Mouse (Mus musculus): ENCODE data around the gene Hdac7. TPM values are rescaled to one million over a fixed set of nuclear protein-coding genes. Genes with fewer than 3 reads are reported as not detected.

Gene Hdac7
- polyA plus RNA-seq, 1 experiment from 2014 or later: 5.8 TPM

GRCm38 (mm10) chr15:97779576-97779975, 64.7 kb downstream of the Hdac7 start:
- no peak overlapping the region for H3K4me2 ChIP-seq (ENCODE audit: low read depth, low read length)
- H3K4me1 ChIP-seq (ENCODE audit: control insufficient read depth, low read depth, low read length): peaks cover 12% of the 10 kb centered on the region
- no peaks in the 10 kb centered on the region for H3K9me3 ChIP-seq (replicated peaks; ENCODE audit: control insufficient read depth, low read length)
- no peak overlapping the region for H3K4me3 ChIP-seq (ENCODE audit: low read depth, low read length)
- no peaks in the 10 kb centered on the region for H3K36me3 ChIP-seq (ENCODE audit: control insufficient read depth, insufficient read depth)
- 57% methylated on average over 1 of the region's 1 CpGs for WGBS (ENCODE audit: insufficient replicate concordance)
- no peak overlapping the region for H3K27ac ChIP-seq (ENCODE audit: low read length)
- no peak overlapping the region for H3K9ac ChIP-seq (ENCODE audit: low read depth, low read length)
- peaks cover 11% of the 10 kb centered on the region for H3K27me3 ChIP-seq (ENCODE audit: control insufficient read depth, insufficient read depth, low read depth, low read length)
- no peak for ATAC-seq (ENCODE audit: low read depth)

GRCm38 (mm10) chr15:97778311-97779098, 65.8 kb downstream of the Hdac7 start, which contains the start of gene Slc48a1:
Gene Slc48a1, plus strand, starts transcription at chr15:97778520.
- no peak within 1 kb of the TSS for H3K9ac ChIP-seq (ENCODE audit: low read depth, low read length)
- no peak for ATAC-seq (ENCODE audit: low read depth)
- peaks cover 12% of the 10 kb centered on the region for H3K4me1 ChIP-seq (ENCODE audit: control insufficient read depth, low read depth, low read length)
- H3K4me2 ChIP-seq (ENCODE audit: low read depth, low read length): no peak within 1 kb of the TSS
- peaks cover 11% of the 10 kb centered on the region for H3K27me3 ChIP-seq (ENCODE audit: control insufficient read depth, insufficient read depth, low read depth, low read length)
- H3K4me3 ChIP-seq (ENCODE audit: low read depth, low read length): no peak within 1 kb of the TSS
- no peaks in the 10 kb centered on the region for H3K9me3 ChIP-seq (replicated peaks; ENCODE audit: control insufficient read depth, low read length)
- H3K27ac ChIP-seq (ENCODE audit: low read length): no peak within 1 kb of the TSS
- H3K36me3 ChIP-seq (ENCODE audit: control insufficient read depth, insufficient read depth): no peaks in the 10 kb centered on the region
- 60% methylated on average over 8 of the region's 8 CpGs for WGBS (ENCODE audit: insufficient replicate concordance)

DNA sequence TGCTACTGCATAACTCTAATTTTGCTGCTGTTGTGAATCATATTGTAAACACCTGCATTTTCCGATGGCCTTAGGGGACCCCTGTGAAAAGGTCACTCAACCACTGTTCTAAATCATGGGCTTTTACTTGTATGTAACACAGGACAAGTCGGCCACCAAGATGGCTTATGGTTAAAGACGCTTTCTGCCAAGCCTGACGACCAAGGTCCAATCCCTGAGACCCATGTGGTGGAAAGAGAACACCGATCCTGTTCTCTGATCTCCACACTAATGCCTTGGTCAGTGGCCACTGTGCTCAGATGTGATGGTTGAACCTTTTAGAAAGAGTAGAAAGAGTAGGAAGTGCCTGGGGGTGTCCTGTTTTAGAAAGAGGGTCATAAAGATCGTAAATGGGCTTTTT, 67.4 kb downstream of the Hdac7 start:
- no peak for ATAC-seq (ENCODE audit: low read depth)
- peaks cover 5% of the 10 kb centered on the region; the same call in 1 of the 2 replicates for H3K4me1 ChIP-seq (ENCODE audit: control insufficient read depth, low read depth, low read length)
- 68% methylated on average over 6 of the region's 6 CpGs for WGBS (ENCODE audit: insufficient replicate concordance)
- H3K36me3 ChIP-seq (ENCODE audit: control insufficient read depth, insufficient read depth): no peaks in the 10 kb centered on the region
- H3K9ac ChIP-seq (ENCODE audit: low read depth, low read length): no peak overlapping the region
- H3K9me3 ChIP-seq (replicated peaks; ENCODE audit: control insufficient read depth, low read length): no peaks in the 10 kb centered on the region
- H3K27ac ChIP-seq (ENCODE audit: low read length): no peak overlapping the region
- H3K4me2 ChIP-seq (ENCODE audit: low read depth, low read length): no peak overlapping the region
- H3K27me3 ChIP-seq (ENCODE audit: control insufficient read depth, insufficient read depth, low read depth, low read length): peaks cover 3% of the 10 kb centered on the region
- no peak overlapping the region for H3K4me3 ChIP-seq (ENCODE audit: low read depth, low read length)

- no peak for ATAC-seq (ENCODE audit: low read depth)
Measured at GRCm38 (mm10) chr15:97776514-97776913, 67.8 kb downstream of the Hdac7 start.

DNA sequence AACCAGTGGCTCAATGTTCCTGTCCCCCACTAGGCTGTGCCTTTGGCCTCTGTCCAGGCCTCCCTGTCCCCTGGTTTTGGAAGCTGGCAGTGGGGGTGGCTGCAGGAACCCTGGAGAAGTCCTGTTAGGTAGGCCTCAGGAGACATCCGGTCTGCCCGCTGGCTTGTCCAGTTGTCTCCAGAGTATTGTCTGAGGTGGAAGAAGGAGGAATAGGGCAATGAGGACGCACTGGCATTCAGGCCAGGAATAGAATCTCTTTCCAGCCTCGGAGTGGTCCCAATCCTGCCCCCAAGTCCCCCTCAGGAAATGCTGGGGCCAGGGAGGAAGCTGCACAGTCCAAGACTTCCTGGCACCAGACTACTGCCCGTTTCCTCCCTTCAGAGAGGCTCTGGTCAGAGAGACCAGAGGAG, 70.3 kb downstream of the Hdac7 start:
- Histone ChIP-seq H3K36me3 (ENCODE audit: control insufficient read depth, insufficient read depth) (no peaks in the 10 kb centered on the region), H3K4me3 (ENCODE audit: low read depth, low read length) (no peak overlapping the region), H3K4me1 (ENCODE audit: control insufficient read depth, low read depth, low read length) (0 out of 2 replicates have a peak, but pooled peaks cover 2% of the 10 kb centered on the region), H3K4me2 (ENCODE audit: low read depth, low read length) (no peak overlapping the region), H3K27me3 (ENCODE audit: control insufficient read depth, insufficient read depth, low read depth, low read length) (peaks cover 10% of the 10 kb centered on the region), H3K9ac (ENCODE audit: low read depth, low read length) (no peak overlapping the region), H3K27ac (ENCODE audit: low read length) (peak overlapping the region; percentile 38; the same call in 1 of the 2 replicates), H3K9me3 (replicated peaks; ENCODE audit: control insufficient read depth, low read length) (no peaks in the 10 kb centered on the region)
- ATAC-seq (ENCODE audit: low read depth): no peak
- 30% methylated on average over 5 of the region's 5 CpGs for WGBS (ENCODE audit: insufficient replicate concordance)

More at GRCm38 (mm10) chr15:97776514-97776913, 67.8 kb downstream of the Hdac7 start:
- H3K4me2 ChIP-seq (ENCODE audit: low read depth, low read length): no peak overlapping the region
- H3K36me3 ChIP-seq (ENCODE audit: control insufficient read depth, insufficient read depth): no peaks in the 10 kb centered on the region
- no peak overlapping the region for H3K27ac ChIP-seq (ENCODE audit: low read length)
- H3K4me1 ChIP-seq (ENCODE audit: control insufficient read depth, low read depth, low read length): peaks cover 5% of the 10 kb centered on the region; the same call in 1 of the 2 replicates
- no peak overlapping the region for H3K9ac ChIP-seq (ENCODE audit: low read depth, low read length)
- H3K27me3 ChIP-seq (ENCODE audit: control insufficient read depth, insufficient read depth, low read depth, low read length): no peaks in the 10 kb centered on the region; the same call in 1 of the 2 replicates
- no peak overlapping the region for H3K4me3 ChIP-seq (ENCODE audit: low read depth, low read length)
- 6% methylated on average over 8 of the region's 8 CpGs for WGBS (ENCODE audit: insufficient replicate concordance)
- no peaks in the 10 kb centered on the region for H3K9me3 ChIP-seq (replicated peaks; ENCODE audit: control insufficient read depth, low read length)

DNA sequence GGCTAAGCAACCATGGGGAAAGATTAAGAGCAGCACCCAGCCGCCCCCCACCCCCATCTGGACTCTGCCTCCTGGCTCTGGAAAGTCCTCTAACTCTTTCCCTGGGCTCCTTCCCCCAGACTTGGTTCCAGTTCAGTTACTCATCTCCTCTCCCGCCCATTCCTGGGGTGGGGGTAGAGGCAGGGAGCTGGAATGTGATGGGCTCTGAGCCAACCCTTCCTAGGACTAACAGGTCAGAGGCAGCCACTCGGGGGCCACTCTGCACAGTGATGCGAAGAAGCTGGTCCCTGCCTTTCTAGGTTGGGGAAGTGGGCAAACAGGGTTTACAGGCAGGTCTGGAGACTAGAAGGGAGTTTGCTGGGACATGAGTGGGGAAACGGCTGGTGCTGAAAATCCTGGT, 71.2 kb downstream of the Hdac7 start:
- 35% methylated on average over 5 of the region's 5 CpGs for WGBS (ENCODE audit: insufficient replicate concordance)
- Histone ChIP-seq H3K27ac (ENCODE audit: low read length) (no peak overlapping the region), H3K9me3 (replicated peaks; ENCODE audit: control insufficient read depth, low read length) (no peaks in the 10 kb centered on the region), H3K4me2 (ENCODE audit: low read depth, low read length) (no peak overlapping the region), H3K4me3 (ENCODE audit: low read depth, low read length) (no peak overlapping the region), H3K27me3 (ENCODE audit: control insufficient read depth, insufficient read depth, low read depth, low read length) (peaks cover 17% of the 10 kb centered on the region), H3K36me3 (ENCODE audit: control insufficient read depth, insufficient read depth) (no peaks in the 10 kb centered on the region), H3K4me1 (ENCODE audit: control insufficient read depth, low read depth, low read length) (peaks cover 2% of the 10 kb centered on the region; the same call in 1 of the 2 replicates), H3K9ac (ENCODE audit: low read depth, low read length) (no peak overlapping the region)
- ATAC-seq (ENCODE audit: low read depth): peak; percentile 64

DNA sequence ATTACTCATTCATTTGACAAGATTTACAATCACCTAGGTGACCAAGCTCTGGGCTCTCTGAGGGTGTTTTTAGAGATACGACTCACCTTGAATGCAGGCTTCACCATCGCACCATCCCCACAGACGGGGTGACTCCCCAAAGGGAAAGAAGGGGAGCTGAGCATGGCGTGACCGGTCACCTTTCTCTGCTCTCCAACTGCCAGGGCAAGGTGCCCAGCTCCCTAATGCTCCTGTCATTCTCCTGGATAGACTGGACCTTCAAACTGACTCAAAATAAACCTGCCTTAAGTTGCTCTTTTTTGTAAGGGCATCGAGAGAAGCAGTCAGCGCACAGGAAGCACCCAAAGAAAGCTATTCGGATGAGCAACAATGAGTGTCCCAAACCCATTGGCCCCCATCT, 74.0 kb downstream of the Hdac7 start:
- Histone ChIP-seq H3K4me1 (ENCODE audit: control insufficient read depth, low read depth, low read length) (peaks cover 10% of the 10 kb centered on the region), H3K36me3 (ENCODE audit: control insufficient read depth, insufficient read depth) (no peaks in the 10 kb centered on the region), H3K27ac (ENCODE audit: low read length) (no peak overlapping the region), H3K4me3 (ENCODE audit: low read depth, low read length) (no peak overlapping the region), H3K27me3 (ENCODE audit: control insufficient read depth, insufficient read depth, low read depth, low read length) (peaks cover 42% of the 10 kb centered on the region), H3K9me3 (replicated peaks; ENCODE audit: control insufficient read depth, low read length) (no peaks in the 10 kb centered on the region), H3K9ac (ENCODE audit: low read depth, low read length) (no peak overlapping the region), H3K4me2 (ENCODE audit: low read depth, low read length) (no peak overlapping the region)
- 69% methylated on average over 8 of the region's 8 CpGs for WGBS (ENCODE audit: insufficient replicate concordance)
- ATAC-seq (ENCODE audit: low read depth): no peak

GRCm38 (mm10) chr15:97768192-97768591, 76.1 kb downstream of the Hdac7 start:
- no peak for ATAC-seq (ENCODE audit: low read depth)
- 2% methylated on average over 18 of the region's 18 CpGs for WGBS (ENCODE audit: insufficient replicate concordance)
- Histone ChIP-seq H3K4me3 (ENCODE audit: low read depth, low read length) (peak overlapping the region; percentile 50), H3K9me3 (replicated peaks; ENCODE audit: control insufficient read depth, low read length) (no peaks in the 10 kb centered on the region), H3K27me3 (ENCODE audit: control insufficient read depth, insufficient read depth, low read depth, low read length) (peaks cover 47% of the 10 kb centered on the region), H3K36me3 (ENCODE audit: control insufficient read depth, insufficient read depth) (no peaks in the 10 kb centered on the region), H3K4me2 (ENCODE audit: low read depth, low read length) (peak overlapping the region; percentile 72), H3K27ac (ENCODE audit: low read length) (no peak overlapping the region), H3K9ac (ENCODE audit: low read depth, low read length) (peak overlapping the region; percentile 35), H3K4me1 (ENCODE audit: control insufficient read depth, low read depth, low read length) (peaks cover 9% of the 10 kb centered on the region)
